Mouse (Mus musculus): ENCODE results near the gene Slc25a51.

Slc25a51 gene

GRCm38 (mm10) chr4:45423406-45423805, 14.8 kb upstream of the Slc25a51 start:
- DNase-seq (ENCODE audit: low spot score): no peak

- no peak for DNase-seq (ENCODE audit: low spot score)
Observed at GRCm38 (mm10) chr4:45422640-45423039, 14.1 kb upstream of the Slc25a51 start.

GRCm38 (mm10) chr4:45421519-45422260, 13.1 kb upstream of the Slc25a51 start:
- DNase-seq (ENCODE audit: low spot score): no peak

GRCm38 (mm10) chr4:45420733-45421132, 12.2 kb upstream of the Slc25a51 start:
- no peak for DNase-seq (ENCODE audit: low spot score)

GRCm38 (mm10) chr4:45419051-45419450, 10.5 kb upstream of the Slc25a51 start:
- no peak for DNase-seq (ENCODE audit: low spot score)

- peak; percentile 21 for DNase-seq (ENCODE audit: low spot score)
Observed at GRCm38 (mm10) chr4:45418229-45418950, 9.8 kb upstream of the Slc25a51 start.

- DNase-seq (ENCODE audit: low spot score): no peak
Observed at GRCm38 (mm10) chr4:45416314-45416713, 7.7 kb upstream of the Slc25a51 start.

GRCm38 (mm10) chr4:45413674-45414338, 5.2 kb upstream of the Slc25a51 start:
- DNase-seq (ENCODE audit: low spot score): no peak

- DNase-seq (ENCODE audit: low spot score): no peak
Observed at GRCm38 (mm10) chr4:45412433-45413192, 4.0 kb upstream of the Slc25a51 start.

GRCm38 (mm10) chr4:45411181-45411790, 2.7 kb upstream of the Slc25a51 start:
- no peak for DNase-seq (ENCODE audit: low spot score)

GRCm38 (mm10) chr4:45409270-45409669, 704 bp upstream of the Slc25a51 start:
- DNase-seq (ENCODE audit: low spot score): peak; percentile 10

- DNase-seq (ENCODE audit: low spot score): no peak
Observed at GRCm38 (mm10) chr4:45407703-45408334, 747 bp downstream of the Slc25a51 start.

- no peak for DNase-seq (ENCODE audit: low spot score)
Observed at GRCm38 (mm10) chr4:45407001-45407702, 1.4 kb downstream of the Slc25a51 start.

GRCm38 (mm10) chr4:45406397-45406796, 2.2 kb downstream of the Slc25a51 start:
- no peak for DNase-seq (ENCODE audit: low spot score)

GRCm38 (mm10) chr4:45405315-45405714, 3.3 kb downstream of the Slc25a51 start:
- DNase-seq (ENCODE audit: low spot score): no peak

- DNase-seq (ENCODE audit: low spot score): no peak
Observed at GRCm38 (mm10) chr4:45404086-45404485, 4.5 kb downstream of the Slc25a51 start.

- DNase-seq (ENCODE audit: low spot score): no peak
Observed at GRCm38 (mm10) chr4:45403499-45403878, 5.1 kb downstream of the Slc25a51 start.

- DNase-seq (ENCODE audit: low spot score): no peak
Observed at GRCm38 (mm10) chr4:45402878-45403498, 5.6 kb downstream of the Slc25a51 start.

- DNase-seq (ENCODE audit: low spot score): no peak
Observed at GRCm38 (mm10) chr4:45402281-45402680, 6.3 kb downstream of the Slc25a51 start.
